Mouse (Mus musculus): ENCODE results near the gene Ptges. TPM values are rescaled to one million over a fixed set of nuclear protein-coding genes. Genes with fewer than 3 reads are reported as not detected.

Ptges gene
- total RNA-seq, 1 experiment from 2014 or later: 4.4 TPM

- no peak for ATAC-seq (replicated peaks; ENCODE audit: insufficient number of reproducible peaks, low FRiP score, low TSS enrichment, poor library complexity, severe bottlenecking)
Observed at GRCm38 (mm10) chr2:30870863-30871262, 58.8 kb downstream of the Ptges start.

DNA sequence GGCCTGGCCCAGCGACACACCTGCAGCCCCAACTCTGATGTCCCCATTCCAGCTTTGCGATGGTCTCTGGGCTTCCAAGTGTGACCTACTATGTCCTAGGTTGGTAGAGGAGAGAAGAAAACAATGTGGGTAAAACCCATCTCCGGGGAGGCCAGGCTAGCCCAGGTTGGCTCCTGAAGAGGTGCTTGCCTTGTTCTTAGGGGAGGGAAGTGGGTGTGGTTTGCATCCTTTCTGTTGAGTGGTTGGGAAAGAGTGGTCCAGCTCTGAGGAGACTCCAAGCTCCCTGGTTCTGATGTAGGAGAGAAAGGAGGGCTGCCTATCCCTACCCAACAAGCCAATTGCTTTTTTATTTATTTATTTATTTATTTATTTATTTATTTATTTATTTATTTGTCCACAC lies 64.2 kb downstream of the Ptges start:
- ATAC-seq (replicated peaks; ENCODE audit: insufficient number of reproducible peaks, low FRiP score, low TSS enrichment, poor library complexity, severe bottlenecking): no peak

DNA sequence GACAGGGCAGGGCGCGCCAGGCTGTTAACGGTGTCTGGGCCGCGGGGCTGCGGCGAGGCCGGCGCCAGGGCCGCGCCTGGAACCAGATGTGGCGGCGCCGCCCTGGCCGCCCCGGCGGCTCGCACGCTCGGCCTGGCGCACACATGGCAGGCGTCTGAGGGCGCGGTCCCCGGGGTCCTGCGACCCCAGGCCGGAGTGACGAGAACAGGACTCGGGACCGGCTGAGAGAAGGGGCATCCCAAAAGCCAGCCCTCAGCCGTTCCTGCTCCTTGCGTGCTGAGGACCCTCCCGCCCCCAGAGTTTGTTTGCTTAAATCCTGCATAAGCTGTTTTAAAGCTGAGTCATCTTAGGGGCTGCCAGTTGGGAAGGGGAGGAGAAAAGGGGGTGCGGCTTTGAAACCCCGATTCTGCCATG lies 64.7 kb downstream of the Ptges start:
- ATAC-seq (replicated peaks; ENCODE audit: insufficient number of reproducible peaks, low FRiP score, low TSS enrichment, poor library complexity, severe bottlenecking): no peak

GRCm38 (mm10) chr2:30863574-30863973 lies 66.1 kb downstream of the Ptges start:
- ATAC-seq (replicated peaks; ENCODE audit: insufficient number of reproducible peaks, low FRiP score, low TSS enrichment, poor library complexity, severe bottlenecking): no peak

GRCm38 (mm10) chr2:30862081-30862480 lies 67.6 kb downstream of the Ptges start:
- ATAC-seq (replicated peaks; ENCODE audit: insufficient number of reproducible peaks, low FRiP score, low TSS enrichment, poor library complexity, severe bottlenecking): no peak

- no peak for ATAC-seq (replicated peaks; ENCODE audit: insufficient number of reproducible peaks, low FRiP score, low TSS enrichment, poor library complexity, severe bottlenecking)
Observed at GRCm38 (mm10) chr2:30859782-30860181, 69.9 kb downstream of the Ptges start.

DNA sequence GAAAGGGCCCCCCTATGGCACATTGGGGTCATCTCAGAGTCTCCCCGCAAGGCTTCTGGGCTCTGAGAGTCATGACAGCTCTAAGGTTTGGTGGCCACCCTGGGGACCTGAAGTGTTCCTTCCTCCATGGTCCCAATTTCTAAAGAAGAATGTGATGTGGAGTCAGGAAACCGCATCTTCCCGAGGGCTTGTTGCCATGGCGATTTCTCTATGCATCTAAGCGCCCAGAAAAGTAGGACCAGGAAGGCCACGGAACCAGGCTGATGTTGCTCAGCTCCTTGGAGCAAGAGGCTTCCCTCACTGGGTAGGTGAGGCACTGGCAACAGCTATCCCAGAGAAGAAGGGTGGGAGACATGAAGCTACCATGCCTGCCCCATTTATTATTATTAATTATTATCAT lies 72.6 kb downstream of the Ptges start:
- ATAC-seq (replicated peaks; ENCODE audit: insufficient number of reproducible peaks, low FRiP score, low TSS enrichment, poor library complexity, severe bottlenecking): no peak

GRCm38 (mm10) chr2:30852771-30853313 lies 76.8 kb downstream of the Ptges start:
- no peak for ATAC-seq (replicated peaks; ENCODE audit: insufficient number of reproducible peaks, low FRiP score, low TSS enrichment, poor library complexity, severe bottlenecking)

DNA sequence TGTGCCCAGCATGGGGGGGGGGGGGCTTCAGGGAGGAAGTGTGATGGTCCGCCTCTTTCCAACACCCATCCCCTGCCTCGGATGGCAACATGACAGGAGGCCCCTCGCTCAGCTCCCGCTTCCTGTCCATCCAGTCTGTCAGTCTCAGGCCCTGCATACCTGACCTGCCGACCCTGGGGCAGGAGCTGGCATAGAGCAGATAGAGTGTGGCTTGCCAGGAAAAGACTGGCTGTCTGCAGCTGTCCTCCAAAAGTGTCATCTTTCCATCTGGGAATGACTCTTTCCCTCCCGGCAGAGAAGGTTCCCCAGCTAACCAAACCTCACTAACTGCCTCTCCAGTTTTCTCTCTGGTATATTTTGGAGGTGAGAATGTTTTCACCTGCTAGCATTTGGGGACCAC lies 79.1 kb downstream of the Ptges start:
- no peak for ATAC-seq (replicated peaks; ENCODE audit: insufficient number of reproducible peaks, low FRiP score, low TSS enrichment, poor library complexity, severe bottlenecking)

- ATAC-seq (replicated peaks; ENCODE audit: insufficient number of reproducible peaks, low FRiP score, low TSS enrichment, poor library complexity, severe bottlenecking): no peak
Observed at GRCm38 (mm10) chr2:30848184-30848583, 81.5 kb downstream of the Ptges start.

DNA sequence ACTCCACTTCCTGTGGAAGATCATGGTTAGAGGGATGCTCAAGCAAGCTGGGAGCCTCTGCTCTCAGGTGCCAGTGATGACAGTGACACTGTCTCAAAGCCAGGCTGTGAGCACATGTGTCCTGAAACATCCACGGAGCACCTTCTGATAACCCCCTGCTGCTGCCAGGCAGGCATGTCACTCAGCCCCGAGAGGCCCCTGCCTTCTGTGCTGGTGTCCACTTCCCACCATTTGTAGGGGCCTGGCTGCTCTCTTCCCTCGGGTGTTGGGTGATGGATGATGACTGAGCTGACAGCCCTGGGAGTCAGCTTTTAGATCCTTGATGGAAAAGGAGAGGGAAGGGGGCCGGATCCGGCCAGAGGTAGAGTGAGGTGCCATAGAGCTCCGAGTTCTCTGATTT lies 82.9 kb downstream of the Ptges start:
- ATAC-seq (replicated peaks; ENCODE audit: insufficient number of reproducible peaks, low FRiP score, low TSS enrichment, poor library complexity, severe bottlenecking): no peak

- no peak for ATAC-seq (replicated peaks; ENCODE audit: insufficient number of reproducible peaks, low FRiP score, low TSS enrichment, poor library complexity, severe bottlenecking)
Observed at GRCm38 (mm10) chr2:30846236-30846635, 83.4 kb downstream of the Ptges start.

DNA sequence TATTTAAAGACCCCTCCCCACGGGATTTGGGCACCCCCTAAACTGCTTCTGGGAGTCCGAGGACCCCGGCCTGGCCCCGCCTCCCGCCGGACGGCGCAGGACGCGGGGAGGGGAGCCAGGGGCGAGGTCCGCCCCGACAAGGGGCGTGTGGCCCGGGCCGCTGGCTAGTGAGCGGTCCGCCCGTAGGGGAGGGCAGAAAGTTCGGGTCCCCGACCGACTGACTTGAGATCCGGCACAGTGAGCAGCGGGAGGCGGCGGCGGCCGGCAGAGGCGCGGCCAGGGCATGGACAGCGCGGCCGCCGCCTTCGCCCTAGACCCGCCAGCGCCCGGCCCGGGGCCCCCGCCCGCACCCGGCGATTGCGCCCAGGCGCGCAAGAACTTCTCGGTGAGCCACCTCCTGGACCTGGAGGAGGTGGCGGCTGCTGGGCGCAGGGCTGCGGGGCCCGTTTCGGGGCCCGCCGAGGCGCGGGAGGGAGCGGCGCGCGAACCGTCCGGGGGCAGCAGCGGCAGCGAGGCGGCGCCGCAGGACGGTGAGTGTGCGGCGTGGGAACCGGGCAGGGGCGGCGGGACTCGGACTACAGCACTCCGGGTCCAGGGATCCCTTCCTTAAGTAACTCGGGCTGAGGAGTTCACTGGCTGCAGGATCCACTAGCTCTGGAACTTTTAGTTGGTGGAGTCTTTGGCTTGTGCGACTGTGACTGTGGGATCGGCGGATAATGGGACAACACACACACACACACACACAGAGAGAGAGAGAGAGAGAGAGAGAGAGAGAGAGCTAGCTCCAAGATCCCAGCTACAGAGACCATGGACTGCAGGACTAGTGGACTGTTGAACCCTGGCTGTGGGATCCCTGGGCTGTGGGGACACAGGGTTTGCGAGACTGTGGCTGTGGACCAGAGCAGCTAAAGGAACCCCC lies 84.3 kb downstream of the Ptges start:
- ATAC-seq (replicated peaks; ENCODE audit: insufficient number of reproducible peaks, low FRiP score, low TSS enrichment, poor library complexity, severe bottlenecking): no peak

DNA sequence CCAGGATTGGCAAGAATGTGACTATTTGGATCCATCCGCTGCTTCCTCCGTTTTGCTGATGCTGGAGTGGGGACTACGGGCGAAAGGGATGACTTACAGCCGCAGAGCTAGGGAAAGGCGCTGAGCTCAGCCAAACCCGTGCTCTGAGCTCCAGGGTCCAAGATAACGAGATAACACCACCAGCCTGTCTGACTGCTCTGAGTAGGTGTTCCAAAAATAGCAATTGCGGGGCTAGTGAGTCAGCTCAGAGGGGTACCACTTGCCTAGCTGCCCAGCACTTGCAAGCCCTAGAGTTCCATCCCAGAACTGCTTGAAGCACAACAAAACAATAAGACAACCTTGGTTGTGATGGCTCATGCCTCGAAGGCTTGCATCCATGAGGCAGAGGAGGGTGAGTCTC lies 87.0 kb downstream of the Ptges start:
- ATAC-seq (replicated peaks; ENCODE audit: insufficient number of reproducible peaks, low FRiP score, low TSS enrichment, poor library complexity, severe bottlenecking): no peak

Other genes with a start within 250 kb of the Ptges start
- gene 1700001O22Rik, start 126.2 kb downstream of the Ptges start, total RNA-seq (2017): 0.68 TPM in 1 of 3 replicates, not detected in the others
- gene Ntmt1, start 122.0 kb downstream of the Ptges start, total RNA-seq (2017): 7.1 to 15.9 TPM (median 9.9 TPM) in 3 replicates
- 20.4 to 45.6 TPM (median 27.7 TPM) in 3 replicates for gene Asb6, start 99.5 kb downstream of the Ptges start, total RNA-seq (2017)
- not detected in 3 replicates for gene Prrx2, start 94.9 kb downstream of the Ptges start, total RNA-seq (2017)
- 36.4 to 42.7 TPM (median 42.4 TPM) in 3 replicates for gene Tor1b, start 23.1 kb upstream of the Ptges start, total RNA-seq (2017)
- gene Tor1a, start 38.1 kb upstream of the Ptges start, total RNA-seq (2017): 78.8 to 178 TPM (median 108 TPM) in 3 replicates
- gene BC005624, start 52.3 kb upstream of the Ptges start, total RNA-seq (2017): 95.8 to 155 TPM (median 141 TPM) in 3 replicates
- 2.2 to 10.4 TPM (median 3.5 TPM) in 3 replicates for gene Usp20, start 52.4 kb upstream of the Ptges start, total RNA-seq (2017)
- gene Fnbp1, start 212.1 kb upstream of the Ptges start, total RNA-seq (2017): 39.1 to 101 TPM (median 67.2 TPM) in 3 replicates
- gene Gpr107, start 222.5 kb upstream of the Ptges start, total RNA-seq (2017): 31.3 to 44.8 TPM (median 35.7 TPM) in 3 replicates